Comparison of ENCODE assay signal across 8 mouse cellular contexts in genomic region chr4:133057389-133058122, GRCm38 (mm10). TPM values are rescaled to one million over a fixed set of nuclear protein-coding genes. Genes with fewer than 3 reads are reported as not detected.
DNase-seq lines count a peak whose midpoint lies in the region; ATAC-seq and TF ChIP-seq lines count a peak whose summit lies in the region.

No protein-coding gene starts in this region.

- peaks cover 62% of the 10 kb centered on the region for H3K4me1 ChIP-seq in G1E (ENCODE audit: insufficient read depth, low read depth, low read length)
- H3K4me1 ChIP-seq in embryonic facial prominence, embryonic 15.5 days: peaks cover 75% of the 10 kb centered on the region
- peaks cover 26% of the 10 kb centered on the region for H3K4me1 ChIP-seq in hindbrain, embryonic 14.5 days (replicated peaks; ENCODE audit: control insufficient read depth, insufficient read depth, low read length)

- WGBS in embryonic facial prominence, embryonic 15.5 days: 20% methylated on average over 6 of the region's 7 CpGs
- 34% methylated on average over 7 of the region's 7 CpGs for WGBS in hindbrain, embryonic 14.5 days

- peak overlapping the region; percentile 65 for H3K4me3 ChIP-seq in G1E (ENCODE audit: low read depth, low read length)
- no peak overlapping the region for H3K4me3 ChIP-seq in embryonic facial prominence, embryonic 15.5 days (replicated peaks)
- no peak overlapping the region for H3K4me3 ChIP-seq in hindbrain, embryonic 14.5 days (replicated peaks; ENCODE audit: low read length)

- no peaks in the 10 kb centered on the region for H3K9me3 ChIP-seq in G1E (replicated peaks)
- no peaks in the 10 kb centered on the region for H3K9me3 ChIP-seq in embryonic facial prominence, embryonic 15.5 days (replicated peaks)
- no peaks in the 10 kb centered on the region for H3K9me3 ChIP-seq in hindbrain, embryonic 14.5 days (ENCODE audit: control insufficient read depth, low read length)

- ATAC-seq in G1E (ENCODE audit: extremely low read depth, insufficient number of reproducible peaks, low FRiP score, poor library complexity, severe bottlenecking): peak; percentile 46
- ATAC-seq in embryonic facial prominence, embryonic 15.5 days (ENCODE audit: insufficient number of reproducible peaks, low FRiP score, low TSS enrichment, low read depth): peak; percentile 13; the same call in 1 of the 2 replicates
- ATAC-seq in hindbrain, embryonic 14.5 days (ENCODE audit: low FRiP score): no peak

- H3K4me2 ChIP-seq in embryonic facial prominence, embryonic 15.5 days (replicated peaks): 0 out of 2 replicates have a peak overlapping the region, but pooled peaks have one; percentile 8
- H3K4me2 ChIP-seq in hindbrain, embryonic 14.5 days (replicated peaks): no peak overlapping the region

- TF ChIP-seq CTCF in G1E (IDR thresholded peaks at IDR 0.05; ENCODE audit: low read depth, low read length): no peak

- H3K27ac ChIP-seq in embryonic facial prominence, embryonic 15.5 days (replicated peaks): peak overlapping the region; percentile 81
- H3K27ac ChIP-seq in hindbrain, embryonic 14.5 days: 0 out of 2 replicates have a peak overlapping the region, but pooled peaks have one; percentile 38

- no peak overlapping the region for H3K9ac ChIP-seq in embryonic facial prominence, embryonic 15.5 days
- no peak overlapping the region for H3K9ac ChIP-seq in hindbrain, embryonic 14.5 days

- no peaks in the 10 kb centered on the region for H3K27me3 ChIP-seq in G1E (ENCODE audit: insufficient read depth, low read length)
- no peaks in the 10 kb centered on the region for H3K27me3 ChIP-seq in embryonic facial prominence, embryonic 15.5 days
- no peaks in the 10 kb centered on the region for H3K27me3 ChIP-seq in hindbrain, embryonic 14.5 days (ENCODE audit: control insufficient read depth, insufficient read depth, low read length)

- intact Hi-C loops in left cerebral cortex, postnatal 14 days (cut with DNase I): loop anchor here (2.0 kb wide), 1 partner anchor 41 kb away; no protein-coding TSS in a partner anchor

- DNase-seq in 416B (ENCODE audit: low read depth) (peak; percentile 95), G1E (ENCODE audit: low spot score) (peak; percentile 82), liver (peak; percentile 92)
- no peak for DNase-seq in hindbrain, embryonic 14.5 days (ENCODE audit: low spot score)
- DNase-seq in naive thymus-derived CD4-positive, alpha-beta T cell, adult 2 months (ENCODE audit: low read depth): peak; percentile 55
- DNase-seq in left cerebral cortex, postnatal 14 days (ENCODE audit: low spot score in 2 of 2): no peak
- DNase-seq in frontal cortex, postnatal 14 days (ENCODE audit: low spot score in 2 of 2): no peak

- H3K36me3 ChIP-seq in G1E (replicated peaks): peaks cover 46% of the 10 kb centered on the region
- H3K36me3 ChIP-seq in embryonic facial prominence, embryonic 15.5 days: peaks cover 50% of the 10 kb centered on the region
- peaks cover 33% of the 10 kb centered on the region for H3K36me3 ChIP-seq in hindbrain, embryonic 14.5 days (replicated peaks; ENCODE audit: control insufficient read depth, insufficient read depth)

RNA-seq across cellular contexts. Expression of gene Ahdc1, which starts 46.5 kb away (rescaled TPM):
- total RNA-seq in G1E (2014; fragmentation: Nextera tagmentation) (15.6 and 19.8 TPM in 2 replicates), G1E (2017) (2.7 TPM in 2 replicates)
- 37.6 and 37.9 TPM in 2 replicates for polyA plus RNA-seq in G1E (2012)
- 13.2 and 13.9 TPM in 2 replicates for polyA plus RNA-seq in embryonic facial prominence, embryonic 15.5 days (2015; fragmentation: Nextera tagmentation; extraction: Ambion mirVana)
- polyA plus RNA-seq in hindbrain, embryonic 14.5 days (2014; fragmentation: Nextera tagmentation; extraction: Ambion mirVana): 12.9 and 13.4 TPM in 2 replicates
- total RNA-seq in left cerebral cortex, postnatal 14 days (2021): 10 to 100 TPM; 78.4 to 81.6 TPM

Comparison
In these comparisons a context has a peak if more than half of its experiments do, and no peak if none do; other contexts are left out.
1. DNase-seq: peak in 416B (single experiment), G1E (single experiment), liver (single experiment) and naive thymus-derived CD4-positive, alpha-beta T cell, adult 2 months (single experiment); none in hindbrain, embryonic 14.5 days (single experiment), left cerebral cortex, postnatal 14 days (0 of 2) and frontal cortex, postnatal 14 days (0 of 2).